Mouse (Mus musculus) kidney, embryonic 15.5 days (tissue): ENCODE measurements around the gene Ubtd1. TPM values are rescaled to one million over a fixed set of nuclear protein-coding genes. Genes with fewer than 3 reads are reported as not detected.

Source experiments
- ATAC-seq: fragments of 200-750 bp; cut with Nextera tagmentation; replicated peaks from 2 replicates; pipeline ENCODE4 v1.8.0; 2017; ENCODE audit warnings: moderate TSS enrichment; ENCODE audit not compliant: low FRiP score
- H3K27ac ChIP-seq: fragments of 300-500 bp; sonication (generic); 2 replicates; pipeline ENCODE4 v1.5.1; 2015; ENCODE audit warnings: mild to moderate bottlenecking, inconsistent platforms
- H3K27me3 ChIP-seq: fragments of 300-500 bp; sonication (generic); 2 replicates; pipeline ENCODE4 v1.6.1; 2015; ENCODE audit warnings: inconsistent platforms
- H3K36me3 ChIP-seq: fragments of 300-500 bp; sonication (generic); 2 replicates; pipeline ENCODE4 v1.6.1; 2015; ENCODE audit warnings: inconsistent platforms
- H3K4me1 ChIP-seq: fragments of 300-500 bp; sonication (generic); 2 replicates; pipeline ENCODE4 v1.6.1; 2015; ENCODE audit warnings: inconsistent platforms
- H3K4me2 ChIP-seq: fragments of 300-500 bp; sonication (generic); 2 replicates; pipeline ENCODE4 v1.6.1; 2015; ENCODE audit warnings: moderate library complexity, mild to moderate bottlenecking, inconsistent platforms
- H3K4me3 ChIP-seq: fragments of 300-500 bp; sonication (generic); replicated peaks from 2 replicates; pipeline ENCODE4 v1.5.1; 2015; ENCODE audit warnings: mild to moderate bottlenecking, inconsistent platforms
- H3K9ac ChIP-seq: fragments of 300-500 bp; sonication (generic); 2 replicates; pipeline ENCODE4 v1.6.1; 2015; ENCODE audit warnings: mild to moderate bottlenecking, inconsistent platforms
- H3K9me3 ChIP-seq: fragments of 300-500 bp; sonication (generic); replicated peaks from 2 replicates; pipeline ENCODE4 v1.6.1; 2016; ENCODE audit warnings: inconsistent platforms
- WGBS: fragments of 180-500 bp; shearing (Covaris S2); methylation state at CpG from one replicate; pipeline ENCODE4 v1.1.7; 2015; ENCODE audit warnings: mixed read lengths; 5-methylcytosine and 5-hydroxymethylcytosine counted together
- polyA plus RNA-seq: library from polyadenylated mRNA; unstranded; fragments of >200 nt; fragmentation: Nextera tagmentation; extraction: Ambion mirVana; gene quantifications from 2 replicates; pipeline ENCODE4 v1.2.1, GENCODE M21; 2015

The Ubtd1 gene
- polyA plus RNA-seq, 1 experiment from 2014 or later = 32.3 TPM

DNA sequence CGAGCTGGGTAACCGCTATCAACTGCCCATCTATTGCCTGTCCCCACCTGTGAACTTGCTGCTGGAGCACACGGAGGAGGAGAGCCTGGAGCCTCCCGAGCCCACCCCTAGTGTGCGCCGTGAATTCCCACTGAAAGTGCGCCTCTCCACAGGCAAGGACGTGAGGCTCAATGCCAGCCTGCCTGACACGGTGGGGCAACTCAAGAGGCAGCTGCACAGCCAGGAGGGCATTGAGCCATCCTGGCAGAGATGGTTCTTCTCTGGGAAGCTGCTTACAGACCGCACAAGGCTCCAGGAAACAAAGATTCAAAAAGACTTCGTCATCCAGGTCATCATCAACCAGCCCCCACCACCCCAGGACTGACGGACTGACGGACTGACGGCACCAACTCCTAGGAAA, 52.0 kb downstream of the Ubtd1 start:
- no peak overlapping the region for H3K27ac ChIP-seq
- no peak for ATAC-seq
- no peak overlapping the region for H3K9ac ChIP-seq
- no peak overlapping the region for H3K4me2 ChIP-seq
- H3K9me3 ChIP-seq = no peaks in the 10 kb centered on the region
- H3K4me1 ChIP-seq = peaks cover 12% of the 10 kb centered on the region
- no peak overlapping the region for H3K4me3 ChIP-seq
- H3K36me3 ChIP-seq = peaks cover 28% of the 10 kb centered on the region
- WGBS = 88% methylated on average over 14 of the region's 14 CpGs
- H3K27me3 ChIP-seq = no peaks in the 10 kb centered on the region

DNA sequence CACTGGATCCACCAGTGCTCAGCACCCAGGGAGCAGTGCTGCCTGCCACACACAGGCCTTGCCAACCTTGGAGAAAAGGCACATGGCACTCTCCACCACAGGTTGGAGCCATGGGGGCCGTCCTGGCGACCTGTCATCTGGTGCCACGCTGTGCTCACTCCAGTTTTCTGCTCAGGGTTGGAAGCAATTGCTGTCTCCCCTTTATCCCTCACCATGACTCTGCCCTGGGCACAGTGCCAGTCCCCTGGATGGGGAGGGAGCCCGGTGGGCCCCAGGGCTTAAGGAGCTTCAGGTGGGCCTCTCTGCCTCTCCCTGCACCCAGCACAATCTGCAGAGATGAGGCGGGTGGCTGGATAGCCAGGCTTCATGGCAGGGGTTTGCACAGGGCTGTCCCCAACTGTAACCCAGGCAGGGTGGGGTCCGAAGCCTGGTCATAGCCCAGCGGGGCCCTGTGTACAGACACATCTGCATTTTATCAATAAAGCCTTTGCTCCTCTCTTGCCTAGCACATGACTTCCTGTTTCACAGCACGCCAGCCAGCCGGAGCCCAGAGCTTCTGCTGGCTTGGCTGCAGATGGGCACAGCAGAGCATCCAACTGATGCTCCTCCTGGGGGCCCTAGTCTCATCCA, 52.7 kb downstream of the Ubtd1 start:
- Histone ChIP-seq H3K27me3 (no peaks in the 10 kb centered on the region), H3K27ac (0 out of 2 replicates have a peak overlapping the region, but pooled peaks have one; percentile 19), H3K4me1 (peaks cover 12% of the 10 kb centered on the region), H3K4me2 (no peak overlapping the region), H3K9ac (no peak overlapping the region), H3K9me3 (no peaks in the 10 kb centered on the region), H3K36me3 (peaks cover 28% of the 10 kb centered on the region), H3K4me3 (no peak overlapping the region)
- 88% methylated on average over 9 of the region's 9 CpGs for WGBS
- ATAC-seq = no peak

- Histone ChIP-seq H3K4me2 (no peak overlapping the region), H3K4me3 (no peak overlapping the region), H3K36me3 (peaks cover 28% of the 10 kb centered on the region), H3K27me3 (0 out of 2 replicates have a peak, but pooled peaks cover 2% of the 10 kb centered on the region), H3K9me3 (no peaks in the 10 kb centered on the region), H3K4me1 (peaks cover 12% of the 10 kb centered on the region), H3K27ac (0 out of 2 replicates have a peak overlapping the region, but pooled peaks have one; percentile 19), H3K9ac (no peak overlapping the region)
- peak; percentile 17; the same call in 1 of the 2 replicates for ATAC-seq
- 50% methylated on average over 11 of the region's 11 CpGs for WGBS
These were observed 53.4 kb downstream of the Ubtd1 start for GRCm38 (mm10) chr19:42034881-42035455.

DNA sequence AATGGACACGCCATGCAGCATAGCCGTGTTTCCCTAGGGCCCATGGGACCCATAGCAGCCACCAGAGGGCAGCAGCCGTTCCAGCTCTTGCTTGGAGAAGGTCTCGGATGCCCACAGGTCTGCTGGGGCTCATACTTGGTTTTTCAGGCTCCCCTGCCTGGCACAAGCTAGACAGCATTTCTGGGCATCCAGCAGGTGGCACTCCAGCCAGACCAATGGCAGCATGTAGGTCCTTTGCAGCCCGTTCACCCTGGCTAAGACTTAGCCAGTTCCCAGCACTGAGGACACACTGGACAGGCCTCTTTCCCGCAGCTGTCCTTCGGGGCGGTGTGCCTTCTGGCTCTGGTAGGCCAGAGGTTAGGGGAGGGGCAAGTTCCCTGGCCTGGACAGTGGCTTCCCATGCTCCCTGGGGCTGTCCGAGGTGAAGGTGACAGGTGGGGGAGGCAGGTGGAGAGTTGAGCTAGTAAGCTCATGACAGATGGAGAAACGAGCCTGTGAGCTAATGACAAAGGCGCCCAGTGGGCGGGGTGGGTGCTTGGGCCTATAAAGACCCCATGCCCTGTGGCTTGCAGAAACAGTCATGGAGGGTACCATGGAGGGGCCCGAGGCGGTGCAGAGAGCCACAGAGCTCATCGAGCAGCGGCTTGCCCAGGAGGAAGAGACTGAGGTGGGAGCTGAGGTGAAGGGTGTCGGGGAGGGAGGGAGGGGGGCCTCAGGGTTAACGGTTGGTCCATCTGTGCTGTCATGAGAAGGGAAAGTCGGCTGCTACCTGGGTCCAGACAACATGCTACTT, 54.1 kb downstream of the Ubtd1 start, which contains the start of gene Ankrd2:
Gene Ankrd2, plus strand, starts transcription at position 545 of the 793 bp plus-strand sequence.
- 0 out of 2 replicates have a peak, but pooled peaks cover 7% of the 10 kb centered on the region for H3K27me3 ChIP-seq
- H3K36me3 ChIP-seq = peaks cover 28% of the 10 kb centered on the region
- no peak within 1 kb of the TSS for H3K4me2 ChIP-seq
- H3K4me3 ChIP-seq = no peak within 1 kb of the TSS
- no peaks in the 10 kb centered on the region for H3K9me3 ChIP-seq
- no peak within 1 kb of the TSS for H3K9ac ChIP-seq
- H3K27ac ChIP-seq = 0 out of 2 replicates have a peak within 1 kb of the TSS, but pooled peaks have one; percentile 19
- whole genome bisulfite sequencing = 64% methylated on average over 19 of the region's 19 CpGs
- peak; percentile 88 for ATAC-seq
- peaks cover 12% of the 10 kb centered on the region for H3K4me1 ChIP-seq

DNA sequence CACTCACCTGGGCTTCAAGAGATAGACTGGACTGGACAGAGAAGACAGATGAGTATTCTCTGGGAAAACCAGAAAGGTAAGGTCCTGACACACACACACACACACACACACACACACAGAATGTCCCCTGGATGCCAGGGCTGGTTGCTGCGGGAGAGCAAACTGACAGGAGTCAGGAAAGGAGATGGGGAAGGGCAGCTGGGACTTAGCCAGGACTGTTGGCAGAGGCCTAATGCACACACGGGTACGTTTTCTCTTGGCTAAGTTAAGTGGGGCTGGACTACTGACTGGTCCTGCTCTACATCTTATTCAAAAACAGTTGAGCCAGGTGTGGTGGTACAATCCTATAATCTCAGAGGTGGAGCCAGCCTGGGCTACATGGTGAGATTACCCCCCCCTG, 54.8 kb downstream of the Ubtd1 start:
- 86% methylated on average over 3 of the region's 3 CpGs for WGBS
- Histone ChIP-seq H3K4me3 (no peak overlapping the region), H3K9me3 (no peaks in the 10 kb centered on the region), H3K36me3 (peaks cover 28% of the 10 kb centered on the region), H3K4me1 (peaks cover 12% of the 10 kb centered on the region), H3K27me3 (0 out of 2 replicates have a peak, but pooled peaks cover 7% of the 10 kb centered on the region), H3K9ac (no peak overlapping the region), H3K27ac (no peak overlapping the region), H3K4me2 (no peak overlapping the region)
- ATAC-seq = no peak

GRCm38 (mm10) chr19:42037167-42037702, 55.7 kb downstream of the Ubtd1 start:
- H3K27me3 ChIP-seq = 0 out of 2 replicates have a peak, but pooled peaks cover 7% of the 10 kb centered on the region
- H3K9ac ChIP-seq = no peak overlapping the region
- no peak overlapping the region for H3K27ac ChIP-seq
- no peaks in the 10 kb centered on the region for H3K9me3 ChIP-seq
- 70% methylated on average over 11 of the region's 11 CpGs for WGBS
- H3K4me1 ChIP-seq = peaks cover 12% of the 10 kb centered on the region
- no peak overlapping the region for H3K4me2 ChIP-seq
- H3K36me3 ChIP-seq = peaks cover 24% of the 10 kb centered on the region
- no peak for ATAC-seq
- H3K4me3 ChIP-seq = no peak overlapping the region

DNA sequence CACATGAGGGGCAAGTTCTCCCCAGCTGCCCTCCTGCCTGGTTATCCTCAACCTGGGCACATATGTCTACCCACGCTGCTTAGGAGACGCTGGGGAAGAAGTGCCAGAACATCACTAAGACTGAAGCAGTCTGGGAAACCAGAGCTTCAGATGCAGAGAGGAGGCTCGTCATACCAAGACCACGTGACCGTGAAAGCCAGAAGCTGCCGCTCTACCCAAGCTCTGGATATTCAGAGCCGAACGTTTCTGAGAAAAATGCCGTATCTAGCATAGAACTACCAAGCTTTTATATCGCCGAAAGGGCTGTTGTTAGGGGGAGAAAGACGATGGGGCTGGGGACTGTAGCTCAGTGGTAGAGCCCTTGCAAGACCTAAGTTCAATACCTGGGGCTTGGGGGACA, 56.7 kb downstream of the Ubtd1 start:
- Histone ChIP-seq H3K27me3 (0 out of 2 replicates have a peak, but pooled peaks cover 7% of the 10 kb centered on the region), H3K27ac (no peak overlapping the region), H3K4me1 (peaks cover 12% of the 10 kb centered on the region), H3K9ac (no peak overlapping the region), H3K9me3 (no peaks in the 10 kb centered on the region), H3K4me2 (no peak overlapping the region), H3K4me3 (no peak overlapping the region), H3K36me3 (peaks cover 13% of the 10 kb centered on the region)
- WGBS = 89% methylated on average over 12 of the region's 12 CpGs
- no peak for ATAC-seq

GRCm38 (mm10) chr19:42043988-42044387, 62.4 kb downstream of the Ubtd1 start:
- Histone ChIP-seq H3K9ac (no peak overlapping the region), H3K27ac (no peak overlapping the region), H3K27me3 (0 out of 2 replicates have a peak, but pooled peaks cover 7% of the 10 kb centered on the region), H3K9me3 (no peaks in the 10 kb centered on the region), H3K4me2 (no peak overlapping the region), H3K36me3 (no peaks in the 10 kb centered on the region), H3K4me1 (peaks cover 8% of the 10 kb centered on the region), H3K4me3 (no peak overlapping the region)
- no peak for ATAC-seq
- WGBS = 97% methylated on average over 6 of the region's 6 CpGs

GRCm38 (mm10) chr19:42045269-42046102, 63.9 kb downstream of the Ubtd1 start, which contains the start of gene Hoga1:
Gene Hoga1, plus strand, starts transcription at chr19:42045610.
- H3K36me3 ChIP-seq = no peaks in the 10 kb centered on the region
- 20% methylated on average over 23 of the region's 23 CpGs for WGBS
- peak within 1 kb of the TSS; percentile 41 for H3K4me3 ChIP-seq
- no peaks in the 10 kb centered on the region for H3K9me3 ChIP-seq
- 0 out of 2 replicates have a peak, but pooled peaks cover under 1% of the 10 kb centered on the region for H3K27me3 ChIP-seq
- ATAC-seq = peak; percentile 96
- H3K9ac ChIP-seq = no peak within 1 kb of the TSS
- H3K4me1 ChIP-seq = peaks cover 8% of the 10 kb centered on the region
- peak within 1 kb of the TSS; percentile 70 for H3K27ac ChIP-seq
- H3K4me2 ChIP-seq = peak within 1 kb of the TSS; percentile 56

GRCm38 (mm10) chr19:42050251-42050650, 68.7 kb downstream of the Ubtd1 start:
- Histone ChIP-seq H3K27ac (no peak overlapping the region), H3K4me2 (no peak overlapping the region), H3K9ac (no peak overlapping the region), H3K4me1 (peaks cover 17% of the 10 kb centered on the region), H3K9me3 (no peaks in the 10 kb centered on the region), H3K4me3 (no peak overlapping the region), H3K36me3 (no peaks in the 10 kb centered on the region), H3K27me3 (no peaks in the 10 kb centered on the region)
- no peak for ATAC-seq
- 88% methylated on average over 1 of the region's 1 CpGs for WGBS

GRCm38 (mm10) chr19:42051351-42051750, 69.8 kb downstream of the Ubtd1 start:
- Histone ChIP-seq H3K4me3 (no peak overlapping the region), H3K9ac (no peak overlapping the region), H3K9me3 (no peaks in the 10 kb centered on the region), H3K4me1 (peaks cover 9% of the 10 kb centered on the region; the same call in 1 of the 2 replicates), H3K36me3 (no peaks in the 10 kb centered on the region), H3K27me3 (no peaks in the 10 kb centered on the region), H3K27ac (no peak overlapping the region), H3K4me2 (no peak overlapping the region)
- no peak for ATAC-seq
- 90% methylated on average over 3 of the region's 3 CpGs for WGBS
